Mouse (Mus musculus): ENCODE measurements around the gene Dapp1.
A peak's percentile ranks its signal among the peaks of the same experiment; 100 is the strongest.
"Not testable (repeated sequence)": the region's sequence is repeated elsewhere in the genome, so short reads cannot be mapped to it uniquely, and the experiment has no call there.

Gene Dapp1

DNA sequence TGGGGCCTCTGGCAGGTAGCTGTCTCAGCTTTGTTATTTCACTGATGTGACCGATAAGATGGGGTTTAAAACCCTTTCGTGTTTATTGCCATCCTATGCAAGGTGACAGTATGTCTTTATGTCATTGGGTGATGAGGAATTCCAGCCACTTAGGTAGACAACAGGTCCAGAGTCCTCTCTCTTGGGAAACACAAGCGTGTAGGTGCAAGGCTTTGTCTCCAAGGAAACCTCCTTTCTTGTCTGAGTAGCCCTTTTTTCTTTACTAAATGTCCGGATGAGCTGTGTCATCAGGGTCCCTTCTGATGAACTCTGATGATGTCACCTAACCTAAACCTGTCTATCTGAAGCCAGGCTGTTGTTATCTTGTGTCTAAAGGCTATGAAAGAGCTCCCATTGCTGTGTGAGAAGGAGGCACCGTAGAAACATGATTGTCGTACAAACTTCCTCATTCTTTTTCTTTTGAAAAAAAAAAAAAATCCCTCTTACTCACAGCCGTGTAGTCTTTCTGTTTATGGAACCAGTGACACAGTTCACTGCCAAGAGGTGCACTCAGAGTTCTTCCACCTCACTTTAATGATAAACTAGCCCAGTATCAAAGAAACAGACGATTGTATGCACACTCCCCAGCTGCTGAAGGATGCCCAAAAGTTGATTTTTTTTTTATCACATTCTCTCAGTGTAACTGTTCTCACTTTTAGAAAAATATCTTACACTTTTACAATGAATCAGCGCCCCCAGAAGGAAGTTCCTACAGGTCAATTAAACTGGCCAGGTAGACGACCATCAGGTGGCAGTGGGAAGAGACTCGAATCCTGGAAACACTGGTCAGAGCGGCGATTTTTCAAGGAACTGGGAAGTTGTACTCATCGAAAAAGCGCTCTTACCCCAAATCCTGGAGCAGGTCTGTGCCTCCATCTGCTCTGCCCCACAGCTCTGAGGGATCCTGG is 637 bp downstream of the Dapp1 start:
- no peak for DNase-seq

DNA sequence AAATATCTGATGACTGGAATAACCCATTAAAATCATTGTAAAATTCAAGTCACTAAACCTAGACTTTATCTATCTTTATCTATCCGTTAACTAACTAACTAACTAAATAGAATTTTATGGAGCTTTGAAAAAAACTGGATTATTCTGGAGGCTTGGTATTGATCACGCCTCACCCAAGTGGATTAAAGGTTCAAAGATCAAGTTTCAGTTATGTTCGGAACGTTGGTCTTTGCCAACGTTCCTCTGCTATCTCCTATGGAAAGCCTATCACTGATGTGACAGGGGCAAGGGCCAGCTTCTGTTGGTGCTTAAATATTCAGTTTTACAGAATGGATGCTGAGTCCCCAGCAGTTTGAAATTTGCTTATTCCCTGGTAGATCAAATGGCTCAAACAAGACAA is 3.1 kb downstream of the Dapp1 start:
- DNase-seq: no peak

DNA sequence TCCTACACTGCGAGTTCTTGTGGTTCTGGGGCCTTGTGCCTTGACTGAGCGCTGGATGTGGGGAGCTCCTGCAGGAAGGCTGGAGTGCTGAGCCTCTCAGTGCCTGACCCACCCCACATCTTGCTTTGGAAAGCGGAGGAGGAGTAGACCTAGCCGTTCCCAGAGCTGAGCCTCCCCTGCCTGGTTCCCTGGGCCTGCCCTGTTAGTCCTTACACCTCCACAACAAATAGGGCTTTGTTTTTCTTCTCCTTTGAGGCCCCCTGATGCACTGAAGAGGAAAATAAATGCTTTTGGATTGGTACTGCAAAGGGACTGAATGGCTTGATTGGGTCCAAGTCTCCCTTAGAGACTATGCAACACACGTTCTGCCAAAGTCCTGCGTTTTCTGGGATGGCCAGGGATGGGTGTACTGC is 3.7 kb downstream of the Dapp1 start:
- DNase-seq: no peak

DNA sequence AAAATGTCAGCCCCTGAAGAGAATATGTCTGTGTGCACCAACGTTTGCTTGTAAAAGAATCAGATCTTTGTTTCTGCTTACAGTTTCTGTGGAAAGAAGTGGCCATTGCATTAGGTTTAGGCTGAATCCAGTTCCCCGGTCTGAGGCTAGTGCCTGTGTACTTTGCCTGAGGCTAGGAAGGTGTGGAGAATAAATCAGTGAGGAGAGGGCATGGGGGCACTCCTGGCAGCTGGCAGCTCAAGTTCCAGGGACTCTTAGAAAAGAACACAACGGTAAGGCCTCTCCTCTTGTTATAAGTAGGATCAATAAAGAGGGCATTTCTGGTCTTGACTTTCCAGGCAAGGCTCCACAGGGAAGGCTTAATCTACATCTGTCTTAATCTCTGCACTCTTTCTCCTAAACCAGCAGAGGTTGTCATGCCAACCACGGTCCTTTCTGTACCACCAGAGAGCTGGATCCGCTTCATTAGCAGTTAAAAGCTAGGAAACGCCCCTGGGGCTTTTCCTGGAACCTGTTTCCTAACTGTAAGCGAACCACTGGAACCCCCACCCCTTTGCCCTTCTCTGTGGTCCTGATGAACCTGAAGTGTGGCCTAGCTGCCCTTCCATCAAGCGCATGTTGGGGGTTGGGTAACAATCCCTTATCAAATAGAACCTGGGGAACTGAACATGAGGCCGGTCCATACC is 4.3 kb downstream of the Dapp1 start:
- DNase-seq: no peak

DNA sequence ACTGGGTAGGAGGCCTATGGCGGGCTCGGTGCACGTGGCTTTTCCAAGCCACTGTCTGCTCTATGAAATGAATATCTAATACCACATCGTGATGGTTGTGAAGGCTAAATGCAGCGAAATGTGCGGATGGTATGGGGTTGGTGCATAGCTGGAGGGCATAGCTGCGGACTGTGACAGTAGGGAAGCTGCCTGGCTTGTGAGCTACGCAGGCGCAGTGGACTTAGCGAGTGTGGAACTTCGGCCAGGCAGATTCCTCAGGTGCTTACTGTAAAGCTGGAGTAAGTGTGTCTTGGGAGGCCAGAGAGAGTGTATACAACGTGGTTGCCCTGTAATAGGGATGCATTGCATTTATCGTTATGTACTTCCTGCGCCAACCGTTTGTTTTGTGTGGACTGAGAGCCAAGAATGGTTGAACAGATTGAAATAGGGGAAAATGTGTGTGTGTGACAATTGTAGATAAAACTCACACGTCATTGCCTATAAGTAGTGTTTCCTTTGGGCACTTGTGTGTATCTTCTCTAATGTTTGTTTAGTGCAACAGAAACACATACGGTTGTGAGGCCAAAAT is 5.4 kb downstream of the Dapp1 start:
- no peak for DNase-seq

DNA sequence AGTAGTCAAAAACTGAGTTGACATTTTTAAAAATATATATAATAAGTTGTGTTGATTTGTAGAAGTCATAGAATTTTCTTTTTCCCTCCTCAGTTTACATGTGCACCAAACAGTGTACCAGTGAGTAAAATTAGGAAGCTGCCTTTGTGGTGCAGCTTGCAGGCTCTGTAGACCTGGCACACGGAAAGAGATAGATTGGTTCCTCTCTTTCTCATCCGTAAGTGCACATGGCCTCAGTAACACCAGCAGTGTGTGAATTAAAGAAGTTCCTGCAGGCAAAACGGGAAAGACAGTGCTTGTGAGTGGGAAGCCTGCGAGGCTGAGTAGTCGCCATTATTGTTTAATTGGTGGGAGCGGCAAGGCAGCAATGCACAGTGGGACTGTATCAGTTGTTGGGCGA is 5.9 kb downstream of the Dapp1 start:
- DNase-seq: no peak

DNA sequence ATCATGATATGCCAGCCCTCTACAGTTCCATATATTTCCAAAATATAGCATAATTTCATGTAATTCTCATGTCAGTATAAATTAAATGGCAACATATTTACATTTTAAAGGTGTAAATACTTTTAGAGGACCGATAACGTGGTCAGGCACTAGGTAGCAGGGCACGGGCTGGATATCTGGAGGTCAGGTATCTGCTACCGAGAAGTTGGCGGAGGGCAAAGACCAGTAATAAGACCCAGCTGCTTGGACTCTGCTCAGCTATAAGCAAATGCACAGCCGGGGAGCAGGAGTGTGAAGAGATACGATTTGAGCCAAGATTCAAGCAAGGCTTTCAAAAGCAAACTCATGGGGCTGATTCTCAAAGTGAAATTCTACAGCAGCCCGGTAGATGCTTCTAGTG is 7.0 kb downstream of the Dapp1 start:
- DNase-seq: no peak

DNA sequence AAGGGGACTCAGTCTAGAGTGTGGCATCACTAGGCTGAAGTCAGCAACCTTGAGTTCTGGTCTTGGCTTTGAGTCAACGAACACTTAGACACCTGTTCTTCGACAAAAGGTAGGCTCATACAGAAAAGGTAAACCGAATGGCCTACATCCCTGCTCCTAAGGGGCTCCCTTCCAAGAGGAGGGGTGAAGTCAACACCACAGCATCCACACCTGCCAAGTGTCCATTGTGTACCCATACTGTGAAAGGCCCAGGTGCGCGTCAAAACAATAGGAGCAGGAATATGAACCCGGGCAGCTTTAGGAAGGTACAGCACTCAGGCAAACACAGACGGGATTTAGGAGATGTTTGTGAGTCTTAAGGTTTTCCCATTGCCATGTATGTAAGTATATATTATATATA is 8.4 kb downstream of the Dapp1 start:
- DNase-seq: no peak

DNA sequence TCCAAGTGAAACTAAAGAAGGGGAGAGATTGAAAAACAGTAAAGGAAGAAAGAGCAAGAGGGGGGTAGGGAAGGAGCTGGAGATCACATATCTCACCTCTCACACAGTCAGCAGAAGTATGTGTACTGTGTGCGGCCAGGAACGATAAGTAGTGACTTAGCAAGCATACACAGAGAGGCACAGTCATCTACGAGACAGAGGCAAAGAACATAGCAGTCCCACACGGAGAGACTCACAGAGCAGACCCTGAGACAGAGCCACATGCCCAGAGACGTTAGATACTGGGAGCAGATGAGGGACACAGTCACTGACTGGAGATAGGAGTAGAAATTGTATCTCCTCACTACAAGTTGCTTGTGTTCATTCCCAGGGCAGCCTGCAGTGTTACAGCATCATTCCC is 9.1 kb downstream of the Dapp1 start:
- no peak for DNase-seq

DNA sequence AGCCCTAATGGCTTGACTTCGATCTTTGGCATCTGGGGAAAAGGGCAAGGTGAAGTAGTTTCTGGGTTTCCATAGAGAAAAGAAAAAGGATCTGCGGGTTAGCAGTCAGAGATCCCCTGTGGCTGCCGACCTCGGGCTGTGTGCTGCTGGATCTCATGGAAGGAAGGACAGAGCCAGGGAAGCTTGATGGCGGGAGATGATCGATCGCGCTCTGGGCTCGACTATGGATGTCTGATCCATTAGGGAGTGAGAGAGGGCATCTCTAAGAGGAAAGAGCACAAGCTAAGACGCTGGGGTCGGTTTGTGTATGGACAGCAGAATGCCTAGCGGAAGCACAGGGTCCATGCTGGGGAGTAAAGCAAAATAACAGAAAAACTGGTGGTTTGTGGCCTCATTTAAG is 11.4 kb downstream of the Dapp1 start:
- no peak for DNase-seq

DNA sequence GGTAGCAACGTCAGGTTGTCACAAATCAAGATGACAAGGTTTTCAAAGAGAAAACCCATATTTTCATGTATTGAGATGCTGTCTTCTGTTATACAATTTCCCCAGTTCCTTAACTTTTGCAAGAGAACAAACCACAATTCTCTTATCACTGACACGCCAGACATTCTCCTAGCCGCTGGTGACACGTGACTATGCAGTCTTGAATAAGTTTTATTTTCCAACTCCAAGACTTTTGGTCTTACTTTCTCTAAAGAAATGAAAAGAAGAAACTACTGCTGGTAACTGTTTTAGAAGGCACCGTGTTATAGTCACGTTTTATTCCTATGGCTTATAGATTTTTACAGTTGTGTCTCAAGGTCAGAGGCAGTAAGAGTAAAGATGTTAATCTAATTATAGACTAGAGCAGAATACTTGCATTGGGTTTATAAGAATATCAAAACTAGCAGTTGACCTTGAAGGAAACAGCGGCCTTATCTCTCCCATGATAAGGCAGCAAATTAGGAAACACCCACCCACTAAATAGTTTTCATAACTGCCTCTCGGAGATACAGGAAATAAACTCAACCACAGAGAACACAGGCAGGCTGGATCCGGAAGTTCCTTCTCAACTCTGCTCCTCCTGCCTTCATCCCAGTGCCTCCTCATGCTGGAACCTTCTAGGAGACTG is 12.4 kb downstream of the Dapp1 start:
- peak; percentile 52 for DNase-seq

DNA sequence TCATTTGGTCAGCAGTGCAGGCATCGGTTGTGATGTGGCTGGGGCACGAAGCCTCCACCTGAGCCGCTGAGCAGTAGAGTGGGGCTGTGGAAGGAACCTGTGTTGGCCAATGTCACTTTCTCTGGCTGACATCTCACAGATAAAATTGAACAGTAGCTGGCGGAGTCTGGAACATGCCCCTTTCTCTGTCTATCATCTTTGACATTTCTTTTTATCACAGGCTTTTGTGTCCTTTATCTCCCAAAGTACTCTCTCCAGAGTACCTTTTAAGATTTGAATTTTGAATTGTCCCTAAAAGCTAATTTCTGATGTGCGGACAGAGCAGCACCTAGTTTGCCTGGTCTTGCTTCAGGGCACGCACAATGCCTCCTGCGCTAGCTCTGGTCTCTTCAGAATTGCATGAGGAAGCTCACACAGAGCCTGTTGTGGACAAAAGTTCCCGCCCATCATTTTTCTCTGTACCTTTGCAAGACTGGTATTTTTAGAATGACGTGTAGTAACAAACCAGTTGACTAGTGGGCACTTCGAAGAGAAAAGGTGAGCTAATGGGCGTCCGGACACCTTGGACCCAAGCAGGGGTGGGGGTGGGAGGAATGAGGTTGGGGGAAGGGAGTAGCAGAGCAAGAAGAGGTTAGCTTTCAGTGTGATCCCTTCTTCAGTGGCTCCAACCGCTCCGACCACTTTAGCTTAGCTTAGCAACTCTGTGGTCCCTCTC is 13.1 kb downstream of the Dapp1 start:
- no peak for DNase-seq

DNA sequence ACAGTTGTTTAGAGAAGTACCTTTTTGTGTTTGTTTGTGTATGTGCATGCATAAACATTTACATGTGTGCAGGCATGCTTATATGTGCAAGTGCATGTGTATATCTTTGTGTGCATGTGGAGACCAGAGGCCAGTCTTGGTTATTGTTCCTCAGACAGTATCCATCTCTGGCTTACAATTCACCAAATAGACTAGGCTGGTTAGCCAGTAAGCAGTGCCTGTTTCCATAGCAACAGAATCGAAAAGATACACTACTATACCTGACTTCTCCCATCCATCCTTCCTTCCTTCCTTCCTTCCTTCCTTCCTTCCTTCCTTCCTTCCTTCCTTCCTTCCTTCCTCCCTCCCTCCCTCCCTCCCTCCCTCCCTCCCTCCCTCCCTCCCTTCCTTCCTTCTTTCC is 17.3 kb downstream of the Dapp1 start:
- DNase-seq: not testable (repeated sequence)

DNA sequence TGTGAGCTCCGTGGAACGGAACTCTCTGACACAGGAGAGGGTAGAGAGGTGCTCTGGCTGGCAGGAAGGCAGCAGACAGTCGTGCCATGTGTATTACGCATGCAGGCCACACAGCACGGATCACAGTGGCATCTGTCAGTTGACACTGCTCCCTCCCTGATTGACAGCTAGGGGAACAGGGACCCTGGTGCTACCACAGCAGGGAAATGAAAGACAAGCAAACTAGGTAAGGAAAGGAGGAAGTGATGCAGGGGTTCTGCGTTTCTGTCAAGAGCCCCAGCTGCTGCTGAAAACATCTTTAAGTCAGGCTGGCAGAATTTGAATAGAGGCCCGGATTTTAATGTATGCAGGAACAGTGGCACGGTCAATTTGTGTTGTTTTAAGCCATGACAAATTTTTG is 17.8 kb downstream of the Dapp1 start:
- no peak for DNase-seq

DNA sequence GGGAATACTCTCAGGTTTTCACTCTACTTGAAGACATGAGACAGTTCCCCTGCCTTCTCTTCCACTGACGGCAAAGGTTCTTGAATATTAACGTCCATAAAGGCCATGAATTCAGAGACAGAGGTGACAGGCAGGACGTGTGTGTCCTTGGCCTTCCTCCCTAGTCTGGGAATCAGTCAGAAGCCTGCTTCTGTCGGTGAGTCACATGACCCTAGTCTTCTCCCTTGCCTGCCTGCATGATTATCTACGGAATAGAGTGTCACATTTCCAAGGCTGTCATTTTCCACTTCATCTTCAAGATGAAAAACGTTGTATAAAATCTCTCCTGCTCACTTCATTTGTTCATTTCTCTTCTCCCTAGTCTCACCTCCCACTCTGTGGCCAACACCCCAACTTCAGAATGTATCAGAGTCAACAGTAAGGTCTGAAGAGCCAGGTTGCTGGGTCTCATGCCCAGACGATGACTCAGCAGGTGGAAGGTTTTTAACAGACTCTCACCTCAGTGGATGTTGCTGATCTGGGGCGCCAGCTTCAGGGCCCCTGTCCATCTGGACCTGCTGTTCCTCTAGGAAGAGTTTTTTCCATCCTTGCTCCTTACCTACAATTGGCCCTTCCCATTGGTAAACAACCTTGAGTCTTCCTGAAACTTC is 19.5 kb downstream of the Dapp1 start:
- peak; percentile 42 for DNase-seq

DNA sequence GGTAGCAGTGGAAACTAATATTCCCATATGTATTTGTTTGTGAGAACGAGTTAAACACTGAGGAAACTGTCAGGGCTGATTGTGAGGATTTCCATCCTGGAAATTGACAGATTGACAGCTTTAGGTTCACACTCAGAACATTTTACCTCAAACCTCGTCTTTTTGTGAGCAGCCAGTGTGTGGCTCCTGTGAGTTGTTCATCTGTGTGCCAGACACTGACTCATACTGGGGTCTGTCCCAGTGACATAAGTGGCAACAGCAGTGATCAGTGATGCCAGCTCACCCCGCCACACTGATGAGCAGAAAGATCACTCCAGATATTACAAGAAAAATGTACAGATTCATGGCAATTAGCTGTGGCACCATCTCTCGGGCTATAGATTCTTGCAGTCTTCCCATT is 21.9 kb downstream of the Dapp1 start:
- no peak for DNase-seq

DNA sequence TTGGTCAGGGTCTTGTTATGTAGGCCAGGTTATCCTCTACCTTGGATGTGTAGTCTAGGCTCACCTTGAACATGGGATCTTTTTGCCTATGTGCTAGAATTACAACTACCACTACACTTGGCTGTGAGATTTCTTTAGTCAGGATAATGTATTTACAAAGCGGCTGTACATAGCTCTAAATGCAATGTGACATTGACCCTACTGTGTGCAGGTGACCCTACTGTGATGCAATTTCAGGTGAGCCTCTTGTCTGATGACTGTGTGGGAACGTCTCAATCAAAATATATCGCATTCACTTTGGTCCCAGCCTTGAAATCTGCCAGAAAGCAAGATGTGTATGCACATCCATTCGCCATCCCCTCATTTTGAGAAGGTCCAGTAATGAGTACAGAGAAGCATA is 23.0 kb downstream of the Dapp1 start:
- DNase-seq: no peak

DNA sequence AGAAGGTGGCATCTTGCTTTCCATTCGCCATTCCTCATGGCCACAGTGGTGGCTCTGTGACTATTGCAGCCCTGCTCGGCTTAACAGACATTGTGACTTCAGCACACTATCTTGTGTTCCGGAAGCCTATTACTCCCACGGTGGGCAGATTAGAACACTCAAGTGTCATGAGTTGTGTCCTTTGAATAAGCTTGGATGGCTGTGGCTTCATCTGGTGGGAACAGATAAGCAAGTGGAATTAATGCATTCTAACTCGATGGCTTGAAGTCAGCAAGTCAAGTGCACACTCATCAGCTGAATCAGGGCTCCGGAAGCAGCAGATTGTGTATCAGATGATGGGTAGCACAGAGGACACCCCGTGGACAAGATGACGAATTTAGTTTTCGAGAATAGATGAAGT is 23.5 kb downstream of the Dapp1 start:
- DNase-seq: no peak

DNA sequence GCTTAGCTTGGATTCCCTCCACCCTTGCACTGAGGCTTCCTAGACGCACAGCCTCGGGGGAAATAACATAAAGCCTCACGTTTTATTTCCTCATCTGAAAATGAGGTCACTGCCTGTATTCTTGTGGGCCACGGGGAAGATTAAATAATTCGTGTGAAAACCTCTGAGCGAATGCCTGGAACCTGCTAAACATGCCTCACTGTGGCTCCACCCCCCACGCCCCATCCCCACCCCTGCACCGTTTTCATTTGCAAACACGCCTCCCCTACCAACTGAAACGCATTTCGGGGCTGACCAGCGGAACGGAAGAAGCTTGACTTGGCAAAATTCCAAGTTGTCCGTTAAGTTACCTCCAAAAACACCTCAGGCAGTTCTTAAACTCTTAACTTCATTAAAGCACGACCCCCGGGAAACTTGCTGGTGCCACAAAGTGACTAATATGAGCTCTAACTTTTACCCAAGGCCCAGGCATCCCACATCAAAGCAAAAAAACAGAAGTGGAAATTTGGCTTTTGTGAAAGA is 25.7 kb downstream of the Dapp1 start:
- no peak for DNase-seq

DNA sequence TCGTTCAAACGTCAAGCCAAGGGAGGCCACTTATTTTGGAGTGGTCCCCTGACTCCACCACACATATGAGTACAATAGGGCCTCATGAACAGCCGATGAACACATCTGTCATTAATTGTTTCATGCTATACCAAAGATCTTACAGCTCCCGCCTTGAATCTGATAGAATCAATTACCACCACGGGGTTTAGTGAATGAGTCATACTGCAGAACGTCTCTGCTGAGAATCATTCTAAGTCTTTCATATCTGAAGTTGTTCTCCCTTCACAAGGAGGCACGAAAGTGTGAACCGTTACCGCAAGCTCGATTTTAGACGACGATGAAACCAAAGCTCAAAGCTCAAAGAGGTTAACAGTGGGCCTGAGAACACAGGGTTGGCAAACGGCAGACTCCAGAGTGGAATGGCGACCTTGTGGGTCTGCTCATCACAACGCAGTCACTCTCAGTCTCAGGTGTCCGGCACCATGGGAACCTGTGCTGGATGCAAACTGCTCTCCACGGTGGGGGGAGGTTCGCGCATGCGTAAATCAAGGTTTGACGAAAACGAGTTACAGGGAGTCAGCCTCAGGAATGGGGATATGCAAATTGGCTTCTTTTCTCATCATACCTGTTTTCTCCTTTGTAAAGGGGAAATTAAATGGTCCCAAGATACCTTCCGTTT is 27.0 kb downstream of the Dapp1 start:
- DNase-seq: no peak
